Mouse (Mus musculus) cerebellum, adult 2 months (tissue): Measurements from ENCODE around the gene Plekhg4.

Source experiments
- CTCF ChIP-seq: fragments of 200-500 bp; IDR thresholded peaks from 2 replicates; pipeline ENCODE4 v1.5.1; 2011; ENCODE audit warnings: low read depth, mild to moderate bottlenecking, control low read depth, low read length, moderate library complexity, borderline replicate concordance; ENCODE audit not compliant: insufficient read depth
- POLR2A ChIP-seq: fragments of 200-500 bp; IDR thresholded peaks from 2 replicates; pipeline ENCODE4 v1.6.1; 2011; ENCODE audit warnings: low read length, control low read depth, borderline replicate concordance; ENCODE audit not compliant: insufficient read depth

- TF ChIP-seq POLR2A: no peak
- no peak for TF ChIP-seq CTCF
Observed at GRCm38 (mm10) chr8:105359208-105359607, 13.9 kb upstream of the Plekhg4 start.
